Mouse (Mus musculus): ENCODE measurements at regions not wholly inside any gene's neighbourhood (a gene's known extent, or its start where the extent isn't known, plus 50 kb on each side); places are given as distances from the start of the nearest gene placed in this dataset.

GRCm38 (mm10) chr7:138149496-138149895, 248.0 kb downstream of the Tcerg1l start:
- Histone ChIP-seq H3K36me3 (ENCODE audit: control insufficient read depth, insufficient read depth, low read length) (no peaks in the 10 kb centered on the region), H3K9ac (ENCODE audit: low read depth, low read length) (no peak overlapping the region), H3K4me3 (no peak overlapping the region), H3K27me3 (ENCODE audit: control insufficient read depth, insufficient read depth, low read length) (no peaks in the 10 kb centered on the region), H3K27ac (no peak overlapping the region), H3K79me2 (replicated peaks; ENCODE audit: control insufficient read depth, insufficient read depth, low read length) (no peaks in the 10 kb centered on the region), H3K4me1 (ENCODE audit: control insufficient read depth, insufficient read depth, low read length) (no peaks in the 10 kb centered on the region)
- intact Hi-C loops (cut with DNase I): no loop called here
- no peak for DNase-seq
- TF ChIP-seq EP300 (IDR thresholded peaks at IDR 0.05; ENCODE audit: insufficient read depth, low read depth, low read length) (no peak), POLR2A (IDR thresholded peaks at IDR 0.05; ENCODE audit: insufficient read depth, low read depth, low read length) (no peak), CTCF (IDR thresholded peaks at IDR 0.05) (no peak)
- 60% methylated on average over 2 of the region's 2 CpGs for WGBS

- WGBS: 56% methylated on average over 4 of the region's 4 CpGs
- no peaks in the 10 kb centered on the region for H3K79me2 ChIP-seq (replicated peaks; ENCODE audit: control insufficient read depth, insufficient read depth, low read length)
- H3K4me3 ChIP-seq: no peak overlapping the region
- no peak for TF ChIP-seq EP300 (IDR thresholded peaks at IDR 0.05; ENCODE audit: insufficient read depth, low read depth, low read length)
- no peak for TF ChIP-seq CTCF (IDR thresholded peaks at IDR 0.05)
- no peak for TF ChIP-seq POLR2A (IDR thresholded peaks at IDR 0.05; ENCODE audit: insufficient read depth, low read depth, low read length)
- H3K9ac ChIP-seq (ENCODE audit: low read depth, low read length): no peak overlapping the region
- DNase-seq: no peak
- intact Hi-C loops (cut with DNase I): no loop called here
- H3K4me1 ChIP-seq (ENCODE audit: control insufficient read depth, insufficient read depth, low read length): no peaks in the 10 kb centered on the region
- no peaks in the 10 kb centered on the region for H3K36me3 ChIP-seq (ENCODE audit: control insufficient read depth, insufficient read depth, low read length)
- no peaks in the 10 kb centered on the region for H3K27me3 ChIP-seq (ENCODE audit: control insufficient read depth, insufficient read depth, low read length)
- no peak overlapping the region for H3K27ac ChIP-seq
These were observed 243.9 kb downstream of the Tcerg1l start for GRCm38 (mm10) chr7:138153455-138154167.

Measured in heart, adult 2 months (tissue).